Mouse (Mus musculus) midbrain, embryonic 16.5 days (tissue): ENCODE data around the gene Gm45785. TPM values are rescaled to one million over a fixed set of nuclear protein-coding genes. Genes with fewer than 3 reads are reported as not detected.

Experiments
- ATAC-seq: fragments of 200-750 bp; cut with Nextera tagmentation; 2 replicates; pipeline ENCODE4 v1.8.0; 2017; ENCODE audit warnings: moderate TSS enrichment
- H3K27ac ChIP-seq: fragments of 300-500 bp; sonication (generic); 2 replicates; pipeline ENCODE4 v1.5.1; 2014; ENCODE audit warnings: mild to moderate bottlenecking, low read length, mixed read lengths
- H3K27me3 ChIP-seq: fragments of 300-500 bp; sonication (generic); 2 replicates; pipeline ENCODE4 v1.6.1; 2014; ENCODE audit warnings: low read depth, low read length, mixed read lengths; ENCODE audit not compliant: control insufficient read depth, insufficient read depth
- H3K36me3 ChIP-seq: fragments of 300-500 bp; sonication (generic); 2 replicates; pipeline ENCODE4 v1.6.1; 2014; ENCODE audit warnings: mild to moderate bottlenecking, low read length, moderate library complexity, mixed read lengths; ENCODE audit not compliant: control insufficient read depth, insufficient read depth
- H3K4me1 ChIP-seq: fragments of 300-500 bp; sonication (generic); 2 replicates; pipeline ENCODE4 v1.6.1; 2014; ENCODE audit warnings: mild to moderate bottlenecking, low read length, mixed read lengths; ENCODE audit not compliant: control insufficient read depth, insufficient read depth
- H3K4me2 ChIP-seq: fragments of 300-500 bp; sonication (generic); 2 replicates; pipeline ENCODE4 v1.6.1; 2014; ENCODE audit warnings: mild to moderate bottlenecking, low read length, mixed read lengths
- H3K4me3 ChIP-seq: fragments of 300-500 bp; sonication (generic); 2 replicates; pipeline ENCODE4 v1.5.1; 2014; ENCODE audit warnings: low read depth, mild to moderate bottlenecking, low read length, moderate library complexity, mixed read lengths
- H3K9ac ChIP-seq: fragments of 300-500 bp; sonication (generic); 2 replicates; pipeline ENCODE4 v1.6.1; 2014; ENCODE audit warnings: low read depth, low read length, mixed read lengths
- H3K9me3 ChIP-seq: fragments of 300-500 bp; sonication (generic); replicated peaks from 2 replicates; pipeline ENCODE4 v1.6.1; 2014; ENCODE audit warnings: mild to moderate bottlenecking, low read length, mixed read lengths; ENCODE audit not compliant: control insufficient read depth, poor library complexity, severe bottlenecking
- WGBS: fragments of 180-500 bp; shearing (Covaris S2); extraction: QIAGEN DNeasy Blood & Tissue Kit; methylation state at CpG from one replicate; pipeline ENCODE4 v1.1.7; 2014; 5-methylcytosine and 5-hydroxymethylcytosine counted together
- polyA plus RNA-seq: library from polyadenylated mRNA; unstranded; fragments of >200 nt; fragmentation: Nextera tagmentation; extraction: Ambion mirVana; gene quantifications from 2 replicates; pipeline ENCODE4 v1.2.1, GENCODE M21; 2015

Gene Gm45785
- polyA plus RNA-seq, 1 experiment from 2014 or later = 0.39 TPM

DNA sequence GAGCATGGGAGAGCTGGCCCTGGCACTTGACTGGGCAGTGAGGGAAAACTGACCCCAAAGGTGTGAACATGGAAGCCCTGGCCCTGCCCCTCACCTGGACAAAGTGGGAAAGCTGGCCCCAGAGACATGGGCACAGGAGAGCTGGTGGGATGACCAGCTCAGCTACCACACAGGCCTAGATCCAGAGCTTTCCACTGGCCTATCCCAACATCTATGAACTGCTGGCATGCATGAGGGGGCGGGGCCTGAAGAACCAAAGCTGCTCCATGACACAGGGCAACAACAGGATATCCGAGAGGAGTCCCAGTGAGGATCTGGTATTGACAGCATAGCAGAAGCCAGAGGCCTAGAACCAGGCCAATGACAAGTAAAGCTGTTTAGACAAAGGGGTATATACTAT lies 57.9 kb downstream of the Gm45785 start:
- Histone ChIP-seq H3K27me3 (no peaks in the 10 kb centered on the region), H3K4me1 (no peaks in the 10 kb centered on the region), H3K9ac (no peak overlapping the region), H3K4me3 (no peak overlapping the region), H3K4me2 (no peak overlapping the region), H3K27ac (no peak overlapping the region), H3K36me3 (no peaks in the 10 kb centered on the region), H3K9me3 (no peaks in the 10 kb centered on the region)
- no peak for ATAC-seq
- WGBS = 74% methylated on average over 2 of the region's 2 CpGs

DNA sequence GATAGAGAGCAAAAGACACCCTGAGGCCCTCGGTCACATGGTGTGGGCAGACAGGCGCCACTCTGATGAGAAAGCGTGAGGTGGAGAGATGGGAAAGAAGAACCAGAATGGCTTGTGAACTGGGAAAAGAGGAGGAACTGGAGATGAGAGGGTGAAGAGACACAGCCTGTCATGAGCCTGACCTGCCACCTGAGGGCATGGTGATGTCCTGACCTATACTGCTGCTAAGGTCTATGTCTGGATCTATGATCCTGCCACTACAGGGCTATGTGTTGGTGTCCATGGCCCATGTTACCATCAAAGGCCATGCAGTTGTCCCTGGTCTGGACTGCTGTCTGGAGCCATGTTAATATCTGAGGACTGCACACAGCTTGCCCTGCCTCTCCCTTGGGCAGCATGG lies 58.5 kb downstream of the Gm45785 start:
- Histone ChIP-seq H3K4me2 (no peak overlapping the region), H3K4me3 (no peak overlapping the region)
- 90% methylated on average over 3 of the region's 3 CpGs for WGBS

GRCm38 (mm10) chr7:140793541-140793940 lies 62.6 kb downstream of the Gm45785 start:
- Histone ChIP-seq H3K27me3 (no peaks in the 10 kb centered on the region), H3K9ac (no peak overlapping the region), H3K4me1 (no peaks in the 10 kb centered on the region), H3K4me2 (no peak overlapping the region), H3K36me3 (no peaks in the 10 kb centered on the region), H3K4me3 (no peak overlapping the region), H3K27ac (no peak overlapping the region), H3K9me3 (no peaks in the 10 kb centered on the region)
- ATAC-seq = no peak
- 69% methylated on average over 4 of the region's 4 CpGs for WGBS

More for the DNA sequence above, 58.5 kb downstream of the Gm45785 start:
- Histone ChIP-seq H3K4me1 (no peaks in the 10 kb centered on the region), H3K36me3 (no peaks in the 10 kb centered on the region), H3K9ac (no peak overlapping the region), H3K27ac (no peak overlapping the region), H3K27me3 (no peaks in the 10 kb centered on the region), H3K9me3 (no peaks in the 10 kb centered on the region)
- no peak for ATAC-seq

DNA sequence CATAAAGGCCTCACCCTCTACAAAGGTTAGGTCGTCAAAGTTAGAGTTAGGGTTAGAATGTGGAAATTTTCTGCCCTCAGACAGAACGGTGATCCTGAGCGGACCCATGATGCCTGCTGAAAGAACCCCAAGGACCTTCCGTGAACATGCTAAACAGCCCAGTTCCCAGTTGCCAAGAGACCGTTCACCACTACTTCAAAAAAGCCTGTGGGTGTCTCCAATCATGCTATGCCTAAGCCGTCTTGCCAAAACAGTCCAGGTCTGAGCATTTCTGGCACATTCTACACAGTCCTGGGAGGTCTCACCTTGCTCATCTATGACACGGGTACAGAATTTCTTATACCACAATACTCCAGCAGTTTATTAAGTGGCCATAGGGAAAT lies 68.1 kb downstream of the Gm45785 start:
- WGBS = 89% methylated on average over 7 of the region's 7 CpGs
- H3K4me1 ChIP-seq = no peaks in the 10 kb centered on the region
- no peak for ATAC-seq
- H3K27ac ChIP-seq = no peak overlapping the region
- H3K27me3 ChIP-seq = no peaks in the 10 kb centered on the region
- no peak overlapping the region for H3K4me3 ChIP-seq
- no peaks in the 10 kb centered on the region for H3K9me3 ChIP-seq
- H3K36me3 ChIP-seq = no peaks in the 10 kb centered on the region
- H3K4me2 ChIP-seq = no peak overlapping the region
- H3K9ac ChIP-seq = no peak overlapping the region

- WGBS = 89% methylated on average over 33 of the region's 33 CpGs
- H3K27ac ChIP-seq = no peak within 1 kb of the TSS
- no peak within 1 kb of the TSS for H3K4me3 ChIP-seq
- H3K9ac ChIP-seq = no peak within 1 kb of the TSS
- no peaks in the 10 kb centered on the region for H3K9me3 ChIP-seq
- no peaks in the 10 kb centered on the region for H3K27me3 ChIP-seq
- no peak within 1 kb of the TSS for H3K4me2 ChIP-seq
- H3K4me1 ChIP-seq = no peaks in the 10 kb centered on the region
- no peak for ATAC-seq
- no peaks in the 10 kb centered on the region for H3K36me3 ChIP-seq
Observed at GRCm38 (mm10) chr7:140787406-140788052, 68.6 kb downstream of the Gm45785 start, which contains the start of gene Syce1. Syce1 (minus strand) TSS chr7:140787852.

DNA sequence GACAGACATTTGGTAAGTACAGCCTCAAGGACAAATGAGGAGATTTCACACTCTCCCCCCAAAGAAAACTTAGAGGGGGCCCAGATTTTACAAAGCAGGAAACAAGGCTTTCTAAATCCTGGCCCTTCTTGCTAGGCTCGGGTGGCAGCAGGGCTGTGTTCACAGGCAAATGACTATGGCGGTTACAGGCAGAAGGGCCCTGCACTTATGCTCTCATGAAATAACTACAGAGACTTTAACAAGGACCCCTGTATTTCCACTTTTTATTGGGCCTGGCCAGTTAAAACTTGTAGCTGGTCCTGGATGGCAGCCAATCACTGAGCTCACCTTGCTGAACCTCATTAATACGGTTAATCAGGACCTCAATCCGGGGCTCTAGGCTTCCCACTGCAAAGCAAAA lies 75.6 kb downstream of the Gm45785 start:
- no peak for ATAC-seq
- H3K27ac ChIP-seq = no peak overlapping the region
- H3K9me3 ChIP-seq = no peaks in the 10 kb centered on the region
- H3K4me3 ChIP-seq = no peak overlapping the region
- no peak overlapping the region for H3K4me2 ChIP-seq
- no peaks in the 10 kb centered on the region for H3K4me1 ChIP-seq
- no peak overlapping the region for H3K9ac ChIP-seq
- H3K36me3 ChIP-seq = no peaks in the 10 kb centered on the region
- WGBS = 79% methylated on average over 4 of the region's 4 CpGs
- no peaks in the 10 kb centered on the region for H3K27me3 ChIP-seq

Other genes with a start within 250 kb of the Gm45785 start
- gene Olfr61, start 227.4 kb downstream of the Gm45785 start, polyA plus RNA-seq = not detected in 2 replicates
- gene Olfr53, start 209.9 kb downstream of the Gm45785 start, polyA plus RNA-seq = not detected in 2 replicates
- gene Olfr539, start 196.4 kb downstream of the Gm45785 start, polyA plus RNA-seq = 0.03 TPM in 1 of 2 replicates, not detected in the other
- gene Olfr45, start 174.4 kb downstream of the Gm45785 start, polyA plus RNA-seq = not detected in 2 replicates
- not detected in 2 replicates for gene Olfr541, start 159.1 kb downstream of the Gm45785 start, polyA plus RNA-seq
- gene Cyp2e1, start 92.6 kb downstream of the Gm45785 start, polyA plus RNA-seq = not detected in 2 replicates
- 0.34 and 0.36 TPM in 2 replicates for gene Syce1, start 68.5 kb downstream of the Gm45785 start, polyA plus RNA-seq
- 37.0 and 38.4 TPM in 2 replicates for gene Zfp941, start 34.2 kb downstream of the Gm45785 start, polyA plus RNA-seq
- not detected in 2 replicates for gene Urah, start 21.3 kb downstream of the Gm45785 start, polyA plus RNA-seq
- gene Scgb1c1, start 10.8 kb downstream of the Gm45785 start, polyA plus RNA-seq = not detected in 2 replicates
- not detected in 2 replicates for gene Odf3, start 8.5 kb downstream of the Gm45785 start, polyA plus RNA-seq
- 107 TPM in 2 replicates for gene Ric8a, start 626 bp upstream of the Gm45785 start, polyA plus RNA-seq
- 33.3 and 40.0 TPM in 2 replicates for gene Bet1l, start 1.2 kb upstream of the Gm45785 start, polyA plus RNA-seq
- 260 and 268 TPM in 2 replicates for gene Psmd13, start 25.6 kb upstream of the Gm45785 start, polyA plus RNA-seq
- 49.1 and 58.2 TPM in 2 replicates for gene Sirt3, start 26.0 kb upstream of the Gm45785 start, polyA plus RNA-seq
- gene Cox8b, start 44.1 kb upstream of the Gm45785 start, polyA plus RNA-seq = not detected in 2 replicates
- gene Nlrp6, start 64.6 kb upstream of the Gm45785 start, polyA plus RNA-seq = 0.58 and 0.81 TPM in 2 replicates
- gene Pgghg, start 85.1 kb upstream of the Gm45785 start, polyA plus RNA-seq = 5.4 and 6.3 TPM in 2 replicates
- 0.29 and 1.3 TPM in 2 replicates for gene Ifitm5, start 94.0 kb upstream of the Gm45785 start, polyA plus RNA-seq
- not detected in 2 replicates for gene Gm45717, start 99.6 kb upstream of the Gm45785 start, polyA plus RNA-seq
- 118 and 129 TPM in 2 replicates for gene Ifitm2, start 99.7 kb upstream of the Gm45785 start, polyA plus RNA-seq
- gene Ifitm1, start 110.9 kb upstream of the Gm45785 start, polyA plus RNA-seq = 9.0 and 11.1 TPM in 2 replicates
- gene Ifitm3, start 154.4 kb upstream of the Gm45785 start, polyA plus RNA-seq = 28.2 and 37.3 TPM in 2 replicates
- gene Ifitm6, start 161.6 kb upstream of the Gm45785 start, polyA plus RNA-seq = 0.69 and 0.91 TPM in 2 replicates
- not detected in 2 replicates for gene Gm17387, start 172.8 kb upstream of the Gm45785 start, polyA plus RNA-seq
- 59.5 and 65.7 TPM in 2 replicates for gene B4galnt4, start 204.8 kb upstream of the Gm45785 start, polyA plus RNA-seq
- gene Pkp3, start 221.9 kb upstream of the Gm45785 start, polyA plus RNA-seq = 0.06 TPM in 1 of 2 replicates, not detected in the other
- gene Sigirr, start 244.2 kb upstream of the Gm45785 start, polyA plus RNA-seq = 1.7 and 2.0 TPM in 2 replicates